Mouse (Mus musculus): ENCODE measurements around the gene Vcp. TPM values are rescaled to one million over a fixed set of nuclear protein-coding genes. Genes with fewer than 3 reads are reported as not detected.

Vcp gene
- polyA plus RNA-seq (2014; fragmentation: Illumina TruSeq; extraction: RNeasy Lipid Tissue Mini Kit (QIAGEN cat#74804); ENCODE audit: low read depth, low replicate concordance), result 138 TPM

GRCm38 (mm10) chr4:43000141-43000986 is at the start of gene Vcp:
TSS of gene Vcp (minus strand) at chr4:43000507.

DNA sequence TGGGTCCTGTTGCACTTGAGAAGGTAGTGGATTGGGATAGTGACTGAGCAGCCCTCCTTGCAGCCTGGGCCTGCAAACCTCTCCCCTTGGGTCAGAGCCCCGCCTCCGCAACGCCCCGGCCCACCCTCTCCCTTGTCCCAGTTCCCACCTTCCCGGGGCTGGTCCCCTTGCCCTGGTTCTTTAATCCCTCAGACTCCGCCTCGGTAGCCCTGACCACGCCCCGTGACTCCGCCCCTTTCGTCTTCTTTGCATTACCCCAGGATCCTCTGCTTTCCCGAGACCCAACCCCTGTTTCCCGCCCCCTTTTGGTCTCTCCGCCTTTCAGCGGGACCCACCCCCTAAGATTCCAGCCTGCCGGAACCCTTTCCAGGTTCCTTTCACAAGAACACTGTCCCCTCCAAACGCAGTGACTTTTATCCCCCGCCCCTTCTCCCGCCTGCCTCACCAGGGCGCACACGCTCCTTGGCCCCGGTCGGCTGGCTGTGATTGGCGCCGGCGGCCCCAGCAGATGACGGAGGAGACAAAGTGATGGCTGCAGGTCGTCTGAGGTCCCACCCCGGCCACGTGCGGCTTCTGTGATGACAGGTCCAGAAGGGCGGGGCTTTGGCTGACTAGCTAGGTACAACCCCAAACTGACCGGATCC is 45.5 kb upstream of the Vcp start, which contains the start of gene Fam214b:
Gene Fam214b (minus strand): TSS at position 562 of the 644 bp plus-strand sequence.

GRCm38 (mm10) chr4:43031237-43031995 is 31.1 kb upstream of the Vcp start, which contains the start of gene Stoml2:
TSS of gene Stoml2 (minus strand) at chr4:43031710.

DNA sequence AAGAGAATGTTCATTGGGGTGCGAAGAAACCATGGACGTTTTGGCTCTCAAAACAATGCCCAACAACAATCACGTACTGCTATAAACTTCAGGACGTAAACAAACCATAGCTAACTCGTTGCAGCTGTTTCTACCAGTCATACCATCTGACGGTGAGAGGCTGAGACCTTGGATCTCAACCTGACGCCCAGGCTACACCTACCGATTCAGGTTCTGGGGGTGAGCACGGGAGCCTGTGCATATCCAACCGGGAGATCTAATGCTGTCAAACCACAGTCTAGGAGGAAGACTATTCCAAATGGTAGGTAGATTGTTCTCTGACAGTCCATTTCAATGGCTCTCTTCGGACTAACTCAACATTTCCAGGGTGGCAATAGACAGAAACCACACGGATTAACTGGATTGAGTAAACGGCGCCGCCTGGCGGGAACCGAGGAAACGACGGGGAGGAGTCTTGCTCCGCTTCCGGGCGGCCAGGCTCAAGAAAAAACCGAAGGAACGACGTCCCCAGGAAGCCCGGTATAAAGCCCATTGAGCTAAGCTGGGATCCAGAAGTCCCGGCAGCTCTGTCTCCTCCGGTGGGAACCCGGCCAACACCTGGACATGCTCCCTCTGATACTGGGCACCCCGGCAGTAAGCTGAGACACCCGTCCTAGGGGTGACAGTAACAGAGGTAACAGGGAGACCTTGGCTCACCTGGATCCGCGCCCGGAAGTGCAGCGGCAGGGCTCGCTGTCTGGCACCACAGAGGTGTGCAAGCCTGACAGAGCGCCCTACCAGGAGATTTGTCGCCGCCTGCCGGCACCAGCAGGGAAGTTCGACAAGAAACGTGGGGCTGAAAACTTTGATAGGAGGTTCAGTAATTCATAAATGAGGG is 25.0 kb upstream of the Vcp start, which contains the start of gene Pigo:
Gene Pigo (minus strand): TSS at position 736 of the 877 bp plus-strand sequence.

GRCm38 (mm10) chr4:43010161-43011038 is 10.1 kb upstream of the Vcp start, which contains the start of gene Fancg:
TSS of gene Fancg (minus strand) at chr4:43010506.

GRCm38 (mm10) chr4:42969304-42969703 is 31.0 kb downstream of the Vcp start, which contains the start of gene 1700022I11Rik:
TSS of gene 1700022I11Rik (plus strand) at chr4:42969604.

GRCm38 (mm10) chr4:42949676-42950051 is 50.6 kb downstream of the Vcp start, which contains the start of gene Dnajb5:
TSS of gene Dnajb5 (plus strand) at chr4:42949814.

Other genes with a start within 250 kb of the Vcp start
- gene Ccl19, start 243.9 kb downstream of the Vcp start, polyA plus RNA-seq (2014; fragmentation: Illumina TruSeq; extraction: RNeasy Lipid Tissue Mini Kit (QIAGEN cat#74804); ENCODE audit: low read depth, low replicate concordance), result not detected
- not detected for gene Ccl21a, start 226.5 kb downstream of the Vcp start, polyA plus RNA-seq (2014; fragmentation: Illumina TruSeq; extraction: RNeasy Lipid Tissue Mini Kit (QIAGEN cat#74804); ENCODE audit: low read depth, low replicate concordance)
- gene Fam205a1, start 146.6 kb downstream of the Vcp start, polyA plus RNA-seq (2014; fragmentation: Illumina TruSeq; extraction: RNeasy Lipid Tissue Mini Kit (QIAGEN cat#74804); ENCODE audit: low read depth, low replicate concordance), result 17.8 TPM
- not detected for gene Gm12394, start 143.7 kb downstream of the Vcp start, polyA plus RNA-seq (2014; fragmentation: Illumina TruSeq; extraction: RNeasy Lipid Tissue Mini Kit (QIAGEN cat#74804); ENCODE audit: low read depth, low replicate concordance)
- gene Fam205c, start 126.3 kb downstream of the Vcp start, polyA plus RNA-seq (2014; fragmentation: Illumina TruSeq; extraction: RNeasy Lipid Tissue Mini Kit (QIAGEN cat#74804); ENCODE audit: low read depth, low replicate concordance), result 544 TPM
- gene Phf24, start 83.8 kb downstream of the Vcp start, polyA plus RNA-seq (2014; fragmentation: Illumina TruSeq; extraction: RNeasy Lipid Tissue Mini Kit (QIAGEN cat#74804); ENCODE audit: low read depth, low replicate concordance), result 0.36 TPM
- 1.1 TPM for gene Dnajb5, start 50.7 kb downstream of the Vcp start, polyA plus RNA-seq (2014; fragmentation: Illumina TruSeq; extraction: RNeasy Lipid Tissue Mini Kit (QIAGEN cat#74804); ENCODE audit: low read depth, low replicate concordance)
- gene 1700022I11Rik, start 30.9 kb downstream of the Vcp start, polyA plus RNA-seq (2014; fragmentation: Illumina TruSeq; extraction: RNeasy Lipid Tissue Mini Kit (QIAGEN cat#74804); ENCODE audit: low read depth, low replicate concordance), result 48.9 TPM
- gene Fancg, start 10.0 kb upstream of the Vcp start, polyA plus RNA-seq (2014; fragmentation: Illumina TruSeq; extraction: RNeasy Lipid Tissue Mini Kit (QIAGEN cat#74804); ENCODE audit: low read depth, low replicate concordance), result 20.7 TPM
- gene Pigo, start 25.3 kb upstream of the Vcp start, polyA plus RNA-seq (2014; fragmentation: Illumina TruSeq; extraction: RNeasy Lipid Tissue Mini Kit (QIAGEN cat#74804); ENCODE audit: low read depth, low replicate concordance), result 5.8 TPM
- 6.3 TPM for gene Stoml2, start 31.2 kb upstream of the Vcp start, polyA plus RNA-seq (2014; fragmentation: Illumina TruSeq; extraction: RNeasy Lipid Tissue Mini Kit (QIAGEN cat#74804); ENCODE audit: low read depth, low replicate concordance)
- gene Fam214b, start 45.7 kb upstream of the Vcp start, polyA plus RNA-seq (2014; fragmentation: Illumina TruSeq; extraction: RNeasy Lipid Tissue Mini Kit (QIAGEN cat#74804); ENCODE audit: low read depth, low replicate concordance), result 1.3 TPM
- gene Unc13b, start 58.4 kb upstream of the Vcp start, polyA plus RNA-seq (2014; fragmentation: Illumina TruSeq; extraction: RNeasy Lipid Tissue Mini Kit (QIAGEN cat#74804); ENCODE audit: low read depth, low replicate concordance), result 21.3 TPM